Mouse (Mus musculus) CD8-positive naive resting alpha-beta T cell, adult 57 days (primary cell): ENCODE measurements around the gene Tmem246. TPM values are rescaled to one million over a fixed set of nuclear protein-coding genes. Genes with fewer than 3 reads are reported as not detected.

Experiments used
- total RNA-seq: library from RNA; stranded (reverse); gene quantifications from one replicate; pipeline ENCODE4 v1.2.4, GENCODE M21; 2023

Tmem246 gene
- not detected for total RNA-seq

GRCm38 (mm10) chr4:49597183-49598100, at the start of gene Tmem246:
Tmem246 (minus strand) TSS chr4:49597876.

GRCm38 (mm10) chr4:49631319-49632138, 33.9 kb upstream of the Tmem246 start, which contains the start of gene Rnf20:
Rnf20 (plus strand) TSS chr4:49632006.

GRCm38 (mm10) chr4:49549383-49549782, 48.3 kb downstream of the Tmem246 start, which contains the start of gene Aldob:
Aldob (minus strand) TSS chr4:49549546.

Other genes starting within 250 kb of the Tmem246 start
- not detected for gene Acnat2, start 189.7 kb downstream of the Tmem246 start, total RNA-seq
- gene Acnat1, start 124.0 kb downstream of the Tmem246 start, total RNA-seq: not detected
- gene Baat, start 91.3 kb downstream of the Tmem246 start, total RNA-seq: not detected
- 10.7 TPM for gene Mrpl50, start 76.8 kb downstream of the Tmem246 start, total RNA-seq
- gene Zfp189, start 76.7 kb downstream of the Tmem246 start, total RNA-seq: 4.3 TPM
- not detected for gene Aldob, start 48.3 kb downstream of the Tmem246 start, total RNA-seq
- gene Rnf20, start 34.1 kb upstream of the Tmem246 start, total RNA-seq: 130 TPM
- gene Ppp3r2, start 84.1 kb upstream of the Tmem246 start, total RNA-seq: not detected
- not detected for gene Grin3a, start 247.9 kb upstream of the Tmem246 start, total RNA-seq